Mouse (Mus musculus) small intestine, adult 2 months (tissue): ENCODE results near the gene Fam118b. TPM values are rescaled to one million over a fixed set of nuclear protein-coding genes. Genes with fewer than 3 reads are reported as not detected.

Experiments
- H3K27ac ChIP-seq: fragments of 200-500 bp; 2 replicates; pipeline ENCODE4 v1.5.1; 2012; ENCODE audit warnings: low read depth, low read length, control low read depth, inconsistent platforms; ENCODE audit not compliant: insufficient read depth
- H3K27me3 ChIP-seq: fragments of 200-500 bp; 2 replicates; pipeline ENCODE4 v1.6.1; 2012; ENCODE audit warnings: mild to moderate bottlenecking, moderate library complexity, low read length, inconsistent platforms; ENCODE audit not compliant: control insufficient read depth, insufficient read depth
- H3K36me3 ChIP-seq: fragments of 200-500 bp; 2 replicates; pipeline ENCODE4 v1.6.1; 2012; ENCODE audit warnings: mild to moderate bottlenecking, low read length, control low read depth, inconsistent platforms; ENCODE audit not compliant: control insufficient read depth, insufficient read depth
- H3K4me1 ChIP-seq: fragments of 200-500 bp; 2 replicates; pipeline ENCODE4 v1.6.1; 2012; ENCODE audit warnings: low read length, inconsistent platforms, mixed read lengths; ENCODE audit not compliant: control insufficient read depth, insufficient read depth, insufficient read length
- H3K4me3 ChIP-seq: fragments of 200-500 bp; 2 replicates; pipeline ENCODE4 v1.5.1; 2012; ENCODE audit warnings: low read depth, mild to moderate bottlenecking, control low read depth, inconsistent platforms, low read length, moderate library complexity
- CTCF ChIP-seq: fragments of 200-500 bp; IDR thresholded peaks from 2 replicates; pipeline ENCODE4 v1.5.1; 2012; ENCODE audit warnings: low read depth, mild to moderate bottlenecking, control low read depth, inconsistent platforms, low read length, moderate library complexity, mixed read lengths; ENCODE audit not compliant: insufficient replicate concordance, insufficient read length; ENCODE audit errors: extremely low read depth
- POLR2A ChIP-seq: fragments of 200-500 bp; IDR thresholded peaks from 2 replicates; pipeline ENCODE4 v1.6.1; 2012; ENCODE audit warnings: low read depth, mild to moderate bottlenecking, control low read depth, inconsistent platforms, low read length, moderate library complexity
- WGBS: fragments of 180-500 bp; shearing (Covaris S2); methylation state at CpG from one replicate; pipeline ENCODE4 v1.1.7; 2018; 5-methylcytosine and 5-hydroxymethylcytosine counted together
- polyA plus RNA-seq: library from polyadenylated mRNA; depleted of rRNA; stranded (reverse); fragments of >200 nt; gene quantifications from 2 replicates; pipeline ENCODE4 v1.2.3, GENCODE M21; 2012

Fam118b gene
- polyA plus RNA-seq, 1 experiment, result 17.2 TPM

- Histone ChIP-seq H3K36me3 (no peaks in the 10 kb centered on the region), H3K4me1 (peaks cover 3% of the 10 kb centered on the region; the same call in 1 of the 2 replicates), H3K27me3 (no peaks in the 10 kb centered on the region), H3K27ac (no peak overlapping the region), H3K4me3 (no peak overlapping the region)
- WGBS, result 85% methylated on average over 10 of the region's 10 CpGs
- no peak for TF ChIP-seq POLR2A
- TF ChIP-seq CTCF, result no peak
Measured at GRCm38 (mm10) chr9:35198351-35198750, 69.3 kb downstream of the Fam118b start.

GRCm38 (mm10) chr9:35197625-35198024 is 70.0 kb downstream of the Fam118b start:
- Histone ChIP-seq H3K36me3 (no peaks in the 10 kb centered on the region; the same call in 1 of the 2 replicates), H3K27me3 (no peaks in the 10 kb centered on the region), H3K4me3 (no peak overlapping the region), H3K4me1 (peaks cover 3% of the 10 kb centered on the region; the same call in 1 of the 2 replicates), H3K27ac (no peak overlapping the region)
- TF ChIP-seq CTCF (no peak), POLR2A (no peak)
- 95% methylated on average over 3 of the region's 3 CpGs for WGBS

- TF ChIP-seq POLR2A, result no peak
- TF ChIP-seq CTCF, result no peak
- Histone ChIP-seq H3K4me1 (no peaks in the 10 kb centered on the region; the same call in 1 of the 2 replicates), H3K4me3 (no peak overlapping the region), H3K36me3 (peaks cover 26% of the 10 kb centered on the region), H3K27ac (no peak overlapping the region), H3K27me3 (no peaks in the 10 kb centered on the region)
- WGBS, result 91% methylated on average over 3 of the region's 3 CpGs
Measured at GRCm38 (mm10) chr9:35194048-35194447, 73.6 kb downstream of the Fam118b start.

GRCm38 (mm10) chr9:35192983-35193542 is 74.5 kb downstream of the Fam118b start:
- TF ChIP-seq CTCF, result no peak
- no peak for TF ChIP-seq POLR2A
- no peaks in the 10 kb centered on the region for H3K27me3 ChIP-seq
- peaks cover 36% of the 10 kb centered on the region for H3K36me3 ChIP-seq
- no peaks in the 10 kb centered on the region for H3K4me1 ChIP-seq
- H3K27ac ChIP-seq, result no peak overlapping the region
- no peak overlapping the region for H3K4me3 ChIP-seq
- WGBS, result 91% methylated on average over 11 of the region's 11 CpGs

- peaks cover 47% of the 10 kb centered on the region for H3K36me3 ChIP-seq
- no peak overlapping the region for H3K27ac ChIP-seq
- no peaks in the 10 kb centered on the region for H3K4me1 ChIP-seq
- TF ChIP-seq POLR2A (no peak), CTCF (no peak)
- 77% methylated on average over 22 of the region's 22 CpGs for WGBS
- no peak overlapping the region for H3K4me3 ChIP-seq
- H3K27me3 ChIP-seq, result no peaks in the 10 kb centered on the region
Measured at GRCm38 (mm10) chr9:35188700-35189099, 78.9 kb downstream of the Fam118b start.

- no peak for TF ChIP-seq POLR2A
- TF ChIP-seq CTCF, result no peak
- H3K27me3 ChIP-seq, result no peaks in the 10 kb centered on the region
- H3K4me3 ChIP-seq, result no peak overlapping the region
- H3K4me1 ChIP-seq, result no peaks in the 10 kb centered on the region
- 79% methylated on average over 10 of the region's 10 CpGs for WGBS
- no peak overlapping the region for H3K27ac ChIP-seq
- peaks cover 47% of the 10 kb centered on the region for H3K36me3 ChIP-seq
Measured at GRCm38 (mm10) chr9:35187351-35187903, 80.2 kb downstream of the Fam118b start.

- no peaks in the 10 kb centered on the region for H3K27me3 ChIP-seq
- no peaks in the 10 kb centered on the region for H3K4me1 ChIP-seq
- H3K27ac ChIP-seq, result no peak overlapping the region
- peaks cover 42% of the 10 kb centered on the region for H3K36me3 ChIP-seq
- H3K4me3 ChIP-seq, result no peak overlapping the region
- WGBS, result 42% methylated on average over 4 of the region's 4 CpGs
- no peak for TF ChIP-seq CTCF
- no peak for TF ChIP-seq POLR2A
Measured at GRCm38 (mm10) chr9:35186430-35186829, 81.2 kb downstream of the Fam118b start.
